Comparison of ENCODE assay signal across 20 mouse cellular contexts in the genomic region with DNA sequence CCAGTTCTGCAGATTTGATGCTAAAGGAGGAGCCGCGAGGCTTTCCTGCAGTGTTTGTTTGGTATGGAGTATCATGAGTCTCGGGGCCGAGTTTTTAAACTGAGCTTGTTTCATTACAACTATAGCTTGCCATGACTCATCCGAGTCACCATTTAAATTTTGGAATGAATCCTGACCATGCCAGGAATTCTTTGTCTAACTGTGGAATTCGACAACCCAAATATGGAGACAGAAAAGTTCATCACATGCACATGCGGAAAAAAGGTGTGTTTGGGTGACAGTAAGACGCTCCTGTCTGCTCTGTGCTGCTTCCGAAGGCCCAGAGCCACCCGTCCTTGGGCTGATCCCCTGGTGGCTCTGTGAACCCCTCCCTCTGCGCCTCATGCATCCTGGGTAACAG.
DNase-seq lines count a peak whose midpoint lies in the region; ATAC-seq and TF ChIP-seq lines count a peak whose summit lies in the region.
"Had no signal": no experiment of that assay in that cellular context is flagged by ENCODE, and none has a peak within 500 bp of the region (broad histone marks: within the 10 kb centered on the region; RNA-seq: fewer than 3 reads in every experiment).

No protein-coding gene starts in this region.

- peak; percentile 34 for DNase-seq in right cerebral cortex, adult 18-20 months
- DNase-seq in right cerebral cortex, adult 2 months (ENCODE audit: low spot score in 2 of 2), result no peak
- peak; percentile 70 for DNase-seq in NIH3T3 (ENCODE audit: low read depth)
- peak; percentile 55 for DNase-seq in brain, adult 2 months (ENCODE audit: low read depth, low spot score)
- no peak for DNase-seq in stomach, postnatal 0 days (ENCODE audit: low spot score)
- DNase-seq: adrenal gland, postnatal 14 days; cerebellum, adult 18-20 months; cerebellum, adult 9-11 months; cerebellum, postnatal 36 days; gastrocnemius, postnatal 10 days; heart, postnatal 36 days had no signal

- H3K4me3 ChIP-seq in stomach, postnatal 0 days (ENCODE audit: low read depth, low read length), result no peak overlapping the region
- H3K4me3 ChIP-seq: embryonic facial prominence, embryonic 13.5 days; forebrain, embryonic 13.5 days; heart, embryonic 13.5 days; hindbrain, embryonic 12.5 days had no signal

- no peaks in the 10 kb centered on the region for H3K27me3 ChIP-seq in stomach, postnatal 0 days (ENCODE audit: control insufficient read depth, insufficient read depth, low read length)
- H3K27me3 ChIP-seq: embryonic facial prominence, embryonic 13.5 days; forebrain, embryonic 13.5 days; heart, embryonic 13.5 days; hindbrain, embryonic 12.5 days had no signal

- H3K27ac ChIP-seq in stomach, postnatal 0 days (replicated peaks), result no peak overlapping the region
- H3K27ac ChIP-seq: embryonic facial prominence, embryonic 13.5 days; forebrain, embryonic 13.5 days; heart, embryonic 13.5 days; hindbrain, embryonic 12.5 days had no signal

- no peak overlapping the region for H3K9ac ChIP-seq in stomach, postnatal 0 days (ENCODE audit: low read length)
- H3K9ac ChIP-seq: embryonic facial prominence, embryonic 13.5 days; forebrain, embryonic 13.5 days; heart, embryonic 13.5 days; hindbrain, embryonic 12.5 days had no signal

- no peaks in the 10 kb centered on the region for H3K9me3 ChIP-seq in stomach, postnatal 0 days (ENCODE audit: control insufficient read depth, low read length)
- H3K9me3 ChIP-seq: embryonic facial prominence, embryonic 13.5 days; forebrain, embryonic 13.5 days; heart, embryonic 13.5 days; hindbrain, embryonic 12.5 days had no signal

- H3K4me2 ChIP-seq in stomach, postnatal 0 days (replicated peaks; ENCODE audit: low read depth), result no peak overlapping the region
- H3K4me2 ChIP-seq: embryonic facial prominence, embryonic 13.5 days; forebrain, embryonic 13.5 days; heart, embryonic 13.5 days; hindbrain, embryonic 12.5 days had no signal

- peaks cover 9% of the 10 kb centered on the region; the same call in 1 of the 2 replicates for H3K36me3 ChIP-seq in stomach, postnatal 0 days (ENCODE audit: control insufficient read depth, insufficient read depth, low read length)

- no peaks in the 10 kb centered on the region for H3K4me1 ChIP-seq in stomach, postnatal 0 days (replicated peaks; ENCODE audit: control insufficient read depth, insufficient read depth)
- H3K4me1 ChIP-seq: embryonic facial prominence, embryonic 13.5 days; forebrain, embryonic 13.5 days; heart, embryonic 13.5 days; hindbrain, embryonic 12.5 days had no signal

- no peak for ATAC-seq in stomach, postnatal 0 days (ENCODE audit: low FRiP score, low TSS enrichment)
- no peak for ATAC-seq in monocyte, adult 5-6 weeks (replicated peaks; ENCODE audit: insufficient number of reproducible peaks, low FRiP score, low TSS enrichment, poor library complexity, severe bottlenecking)
- ATAC-seq: activated CD4-positive, CD25-positive, alpha-beta regulatory T cell, adult 4 months; forebrain, embryonic 13.5 days; hindbrain, embryonic 16.5 days; inflammation-experienced regulatory T-cells, adult 6 months; intestine, postnatal 0 days had no signal

- no peak for TF ChIP-seq EP300 in stomach, postnatal 0 days (optimal IDR thresholded peaks at IDR 0.05)

- TF ChIP-seq CTCF in stomach, postnatal 0 days (IDR thresholded peaks at IDR 0.05; ENCODE audit: low read depth), result no peak

- 80% methylated on average over 11 of the region's 11 CpGs for WGBS in stomach, postnatal 0 days

Comparison
In these comparisons a context has a peak if more than half of its experiments do, and no peak if none do; other contexts are left out.
1. DNase-seq: peak in right cerebral cortex, adult 18-20 months (single experiment), NIH3T3 (single experiment) and brain, adult 2 months (single experiment); none in right cerebral cortex, adult 2 months (0 of 2) and stomach, postnatal 0 days (single experiment).